Mouse (Mus musculus): ENCODE data around the gene Zfp619. TPM values are rescaled to one million over a fixed set of nuclear protein-coding genes. Genes with fewer than 3 reads are reported as not detected.
A peak's percentile ranks its signal among the peaks of the same experiment; 100 is the strongest.

Gene Zfp619
- 0.97 and 1.2 TPM in 2 replicates for polyA plus RNA-seq (2015; fragmentation: Nextera tagmentation; extraction: Ambion mirVana)

DNA sequence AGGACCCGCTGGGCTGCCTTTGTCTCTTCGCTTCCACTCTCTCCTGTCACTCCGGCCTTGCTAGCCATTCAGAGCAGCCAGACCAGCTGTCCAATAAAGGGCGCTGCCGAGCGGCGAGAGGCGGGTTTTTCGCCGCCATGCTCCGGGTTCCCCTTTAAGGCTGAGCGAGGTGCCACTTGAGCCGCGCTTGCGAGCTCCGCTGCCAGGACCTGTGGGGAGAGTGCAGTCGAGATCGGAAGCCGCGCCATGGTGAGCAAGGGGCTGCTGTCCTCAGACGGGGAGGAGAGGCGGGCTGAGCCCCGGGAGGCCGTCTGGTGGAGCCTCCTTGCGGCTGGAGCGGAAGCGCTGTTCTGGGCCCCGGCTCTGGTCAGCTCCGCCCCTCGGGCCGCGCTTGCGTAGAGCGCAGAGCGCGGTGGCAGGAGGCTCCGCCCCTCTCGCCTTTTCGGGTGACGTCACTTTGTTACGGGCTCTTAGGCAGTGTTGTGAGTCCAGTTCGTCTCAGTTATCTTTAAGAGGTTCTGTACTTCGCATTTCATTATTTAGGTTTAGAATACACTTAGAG lies at the start of gene Zfp619:
Gene Zfp619, plus strand, starts transcription at position 151 of the 562 bp plus-strand sequence.
- Histone ChIP-seq H3K9ac (peak within 1 kb of the TSS; percentile 95), H3K4me1 (replicated peaks) (no peaks in the 10 kb centered on the region), H3K36me3 (no peaks in the 10 kb centered on the region), H3K4me3 (replicated peaks) (peak within 1 kb of the TSS; percentile 69), H3K27me3 (replicated peaks) (no peaks in the 10 kb centered on the region), H3K27ac (peak within 1 kb of the TSS; percentile 100), H3K4me2 (replicated peaks) (peak within 1 kb of the TSS; percentile 62), H3K9me3 (no peaks in the 10 kb centered on the region)
- under 1% methylated on average over 43 of the region's 43 CpGs for WGBS
- ATAC-seq: peak; percentile 99

DNA sequence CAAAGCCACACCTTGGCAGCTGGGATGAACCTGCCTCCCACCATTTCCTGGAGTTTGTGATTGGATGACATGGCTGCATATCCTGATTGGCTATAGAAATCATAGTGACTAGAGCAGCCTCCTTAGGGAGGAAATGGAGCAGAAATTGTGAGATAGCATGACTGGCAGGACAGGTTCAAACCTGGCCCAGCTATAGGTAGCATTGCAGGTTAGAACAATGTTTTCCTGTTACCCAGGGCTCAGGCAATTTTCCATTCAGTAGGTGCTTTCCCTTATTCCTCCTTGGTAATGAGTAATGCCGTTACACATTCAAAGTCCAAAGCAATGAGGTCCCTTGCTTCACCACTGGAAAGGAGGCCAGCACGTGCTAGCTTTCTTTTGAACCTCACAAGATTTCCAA lies 38.6 kb upstream of the Zfp619 start:
- WGBS: 88% methylated on average over 2 of the region's 2 CpGs

DNA sequence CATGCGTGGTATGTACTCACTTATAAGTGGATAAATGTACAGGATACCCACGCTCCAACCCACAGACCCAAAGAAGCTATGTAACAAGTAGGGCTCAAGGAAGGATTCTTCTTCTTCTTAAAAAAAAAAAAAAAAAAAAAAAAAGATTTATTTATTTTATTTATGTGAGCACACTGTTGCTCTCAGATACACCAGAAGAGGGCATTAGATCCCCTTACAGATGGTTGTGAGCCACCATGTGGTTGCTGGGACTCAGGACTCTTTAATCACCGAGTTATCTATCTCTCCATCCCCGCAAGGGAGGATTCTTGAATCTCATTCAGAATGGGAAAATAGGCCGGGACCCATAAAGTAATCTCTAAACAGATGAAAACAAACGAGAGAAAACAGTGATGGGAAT lies 33.2 kb upstream of the Zfp619 start:
- no peaks in the 10 kb centered on the region for H3K36me3 ChIP-seq
- WGBS: 56% methylated on average over 6 of the region's 6 CpGs
- no peak overlapping the region for H3K27ac ChIP-seq
- H3K27me3 ChIP-seq (replicated peaks): no peaks in the 10 kb centered on the region
- no peak overlapping the region for H3K9ac ChIP-seq
- no peaks in the 10 kb centered on the region for H3K4me1 ChIP-seq (replicated peaks)
- no peak for ATAC-seq
- H3K4me3 ChIP-seq (replicated peaks): no peak overlapping the region
- no peaks in the 10 kb centered on the region for H3K9me3 ChIP-seq
- no peak overlapping the region for H3K4me2 ChIP-seq (replicated peaks)

More for the DNA sequence above, 38.6 kb upstream of the Zfp619 start:
- no peak overlapping the region for H3K4me3 ChIP-seq (replicated peaks)
- no peaks in the 10 kb centered on the region for H3K4me1 ChIP-seq (replicated peaks)
- peaks cover 7% of the 10 kb centered on the region for H3K36me3 ChIP-seq
- no peaks in the 10 kb centered on the region for H3K27me3 ChIP-seq (replicated peaks)
- H3K9me3 ChIP-seq: no peaks in the 10 kb centered on the region
- H3K4me2 ChIP-seq (replicated peaks): no peak overlapping the region
- H3K9ac ChIP-seq: no peak overlapping the region
- no peak overlapping the region for H3K27ac ChIP-seq
- no peak for ATAC-seq

DNA sequence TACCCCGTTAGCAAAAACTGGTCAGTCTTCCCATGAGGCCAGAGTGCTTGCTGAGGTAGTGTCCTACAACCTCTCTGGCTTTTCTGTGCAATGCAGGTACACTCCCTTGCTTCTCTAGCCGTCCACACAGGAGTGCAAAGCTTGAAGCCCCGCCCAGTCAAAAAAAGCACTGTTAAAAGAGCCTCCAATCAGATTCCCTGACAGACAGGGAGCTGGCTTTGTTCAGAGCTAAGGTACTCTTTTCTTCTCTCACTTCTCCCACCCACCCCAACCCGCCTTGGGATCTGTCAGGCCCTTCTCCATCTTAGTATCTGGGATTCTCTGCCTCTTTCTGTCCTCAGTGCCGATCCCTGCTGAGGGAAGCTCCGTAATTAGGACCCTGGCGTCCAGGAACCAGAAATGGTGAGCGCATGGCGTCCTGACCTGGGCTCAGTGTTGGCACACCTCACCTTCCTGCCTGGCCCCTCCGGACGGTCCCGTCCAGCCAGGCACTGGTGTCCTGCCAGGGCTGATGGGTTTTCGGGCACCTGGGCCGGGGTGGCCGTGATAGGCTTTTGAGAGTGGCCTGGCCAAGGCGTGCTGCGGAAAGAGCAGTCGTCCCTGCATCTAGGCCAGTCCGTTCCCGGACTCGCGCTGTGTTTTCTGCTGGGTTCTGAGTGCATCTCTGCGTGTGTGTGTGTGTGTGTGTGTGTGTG lies 30.3 kb upstream of the Zfp619 start:
- ATAC-seq: peak; percentile 72
- peak overlapping the region; percentile 42 for H3K9ac ChIP-seq

DNA sequence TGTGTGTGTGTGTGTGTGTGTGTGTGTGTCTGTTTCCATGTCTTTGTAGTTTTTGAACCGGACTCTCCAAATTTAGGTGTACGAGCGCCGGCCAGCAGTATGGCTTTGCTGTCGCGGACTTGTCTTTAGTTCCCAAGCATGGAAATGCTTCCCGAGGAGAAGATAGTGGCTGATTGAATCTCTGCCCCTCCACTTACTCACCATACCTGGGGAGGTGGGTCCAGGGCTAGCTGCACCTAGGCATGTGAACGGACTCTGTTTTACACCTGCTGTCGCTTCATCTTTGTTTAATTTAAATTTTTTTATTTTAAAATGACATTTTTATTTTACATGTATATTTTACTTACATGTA lies 29.7 kb upstream of the Zfp619 start:
- Histone ChIP-seq H3K27ac (no peak overlapping the region), H3K36me3 (no peaks in the 10 kb centered on the region), H3K4me1 (replicated peaks) (no peaks in the 10 kb centered on the region), H3K9ac (no peak overlapping the region), H3K27me3 (replicated peaks) (no peaks in the 10 kb centered on the region), H3K4me3 (replicated peaks) (peak overlapping the region; percentile 49), H3K4me2 (replicated peaks) (peak overlapping the region; percentile 92), H3K9me3 (no peaks in the 10 kb centered on the region)
- WGBS: 33% methylated on average over 9 of the region's 9 CpGs
- no peak for ATAC-seq

More for the DNA sequence above, 30.3 kb upstream of the Zfp619 start:
- H3K27ac ChIP-seq: no peak overlapping the region
- no peaks in the 10 kb centered on the region for H3K36me3 ChIP-seq
- peak overlapping the region; percentile 49 for H3K4me3 ChIP-seq (replicated peaks)
- H3K4me1 ChIP-seq (replicated peaks): no peaks in the 10 kb centered on the region
- WGBS: 14% methylated on average over 23 of the region's 23 CpGs
- H3K9me3 ChIP-seq: no peaks in the 10 kb centered on the region
- peak overlapping the region; percentile 92 for H3K4me2 ChIP-seq (replicated peaks)
- no peaks in the 10 kb centered on the region for H3K27me3 ChIP-seq (replicated peaks)

DNA sequence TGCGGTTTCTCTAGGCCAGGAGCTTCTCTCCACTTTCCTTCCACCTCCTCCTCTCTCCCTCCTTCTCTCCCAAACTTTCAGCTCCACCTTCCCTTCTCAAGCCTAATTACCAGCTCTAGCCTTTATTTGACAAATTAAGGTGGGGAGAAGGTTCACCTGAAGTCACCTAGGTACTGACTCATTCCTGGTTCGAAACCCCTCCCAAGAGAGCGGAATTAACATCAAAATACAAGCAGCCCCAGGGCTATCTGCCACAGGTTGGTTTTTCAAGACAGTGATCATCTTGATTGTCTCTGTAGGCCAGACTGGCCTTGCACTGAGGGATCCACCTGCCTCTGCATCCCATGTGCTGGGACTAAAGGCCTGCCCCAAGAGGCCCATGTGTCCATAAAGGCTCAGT lies 22.9 kb upstream of the Zfp619 start:
- Histone ChIP-seq H3K4me3 (replicated peaks) (no peak overlapping the region), H3K4me2 (replicated peaks) (no peak overlapping the region), H3K27ac (no peak overlapping the region), H3K27me3 (replicated peaks) (no peaks in the 10 kb centered on the region), H3K36me3 (no peaks in the 10 kb centered on the region), H3K9ac (no peak overlapping the region), H3K9me3 (no peaks in the 10 kb centered on the region), H3K4me1 (replicated peaks) (no peaks in the 10 kb centered on the region)
- 84% methylated on average over 3 of the region's 3 CpGs for WGBS
- ATAC-seq: no peak

DNA sequence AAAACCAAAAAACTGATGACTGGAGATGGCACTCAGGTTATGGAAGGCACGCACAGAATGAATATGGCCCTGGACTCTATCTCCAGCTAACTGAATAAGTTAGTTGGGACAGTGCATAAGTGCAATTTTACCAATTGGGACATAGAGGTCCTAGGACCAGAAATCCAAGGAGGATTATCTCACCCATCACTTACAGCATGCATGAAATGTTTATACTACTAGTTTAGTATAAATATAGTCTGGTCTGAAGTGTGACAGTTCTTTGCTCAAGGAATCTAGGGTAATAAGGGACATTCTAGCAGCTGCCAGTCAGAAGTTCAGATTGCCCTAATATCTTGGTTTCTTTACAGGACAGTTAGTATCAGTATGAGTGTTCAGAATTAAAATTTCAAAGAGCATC lies 13.5 kb upstream of the Zfp619 start:
- Histone ChIP-seq H3K27ac (no peak overlapping the region), H3K9me3 (no peaks in the 10 kb centered on the region), H3K4me2 (replicated peaks) (no peak overlapping the region), H3K27me3 (replicated peaks) (no peaks in the 10 kb centered on the region), H3K4me1 (replicated peaks) (no peaks in the 10 kb centered on the region), H3K36me3 (no peaks in the 10 kb centered on the region), H3K9ac (no peak overlapping the region), H3K4me3 (replicated peaks) (no peak overlapping the region)
- no peak for ATAC-seq
- 82% methylated on average over 1 of the region's 1 CpGs for WGBS

DNA sequence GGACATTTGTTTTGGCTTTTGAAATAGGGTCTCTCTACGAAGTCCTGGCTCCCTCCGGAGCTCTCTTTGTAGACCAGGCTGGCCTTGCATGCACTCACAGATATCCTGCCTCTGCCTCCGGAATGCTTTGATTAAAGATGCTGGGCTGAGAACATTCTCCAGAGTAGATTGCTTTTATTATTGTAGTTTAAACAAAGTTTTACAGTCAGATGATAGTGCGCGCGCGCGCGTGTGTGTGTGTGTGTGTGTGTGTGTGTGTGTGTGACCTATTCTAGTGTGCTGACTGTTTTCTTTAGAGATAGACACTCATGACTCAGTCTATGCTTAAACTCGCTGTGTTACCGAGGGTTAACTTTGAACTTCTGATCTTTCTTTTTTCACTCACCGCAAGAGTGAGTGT lies 796 bp downstream of the Zfp619 start:
- Histone ChIP-seq H3K36me3 (no peaks in the 10 kb centered on the region), H3K9me3 (no peaks in the 10 kb centered on the region), H3K4me1 (replicated peaks) (no peaks in the 10 kb centered on the region), H3K9ac (no peak overlapping the region), H3K4me2 (replicated peaks) (peak overlapping the region; percentile 42), H3K27ac (no peak overlapping the region), H3K4me3 (replicated peaks) (peak overlapping the region; percentile 18; the same call in 1 of the 2 replicates), H3K27me3 (replicated peaks) (no peaks in the 10 kb centered on the region)
- 69% methylated on average over 12 of the region's 12 CpGs for WGBS
- peak; percentile 43; the same call in 1 of the 2 replicates for ATAC-seq

DNA sequence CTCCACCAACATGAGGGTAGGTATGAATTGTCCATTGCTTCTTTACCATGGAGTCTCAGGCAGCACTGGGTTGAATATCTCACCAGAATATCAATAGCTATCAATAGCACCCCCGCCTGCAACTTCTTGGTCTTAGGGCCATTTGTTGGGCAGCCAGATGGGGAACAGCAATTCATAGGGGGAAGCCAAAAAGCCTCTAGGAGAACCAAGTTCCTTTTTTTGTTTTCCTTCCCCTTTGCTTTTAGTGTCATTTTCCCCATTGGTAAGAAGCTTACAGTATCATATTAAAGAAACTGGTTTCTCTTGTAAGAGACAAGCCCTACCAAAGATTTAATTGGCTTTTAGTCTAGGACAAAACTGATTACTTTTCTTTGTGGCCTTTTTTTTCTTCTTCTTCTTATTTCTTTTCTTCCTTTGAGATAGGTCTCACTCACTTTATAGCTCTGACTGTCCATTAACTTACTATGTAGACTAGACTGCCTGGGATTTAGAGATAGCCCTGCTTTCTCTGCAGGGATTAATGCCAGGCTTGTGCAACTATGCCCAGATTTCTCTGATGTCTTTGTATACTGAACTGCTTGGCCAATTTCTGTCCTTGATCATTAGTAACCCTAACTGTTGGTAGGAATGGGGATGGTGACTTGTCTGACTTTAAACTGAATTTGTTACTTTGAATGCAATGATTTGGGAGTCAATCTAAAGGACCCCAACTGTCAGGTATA lies 6.3 kb downstream of the Zfp619 start:
- Histone ChIP-seq H3K4me3 (replicated peaks) (no peak overlapping the region), H3K36me3 (no peaks in the 10 kb centered on the region), H3K27me3 (replicated peaks) (no peaks in the 10 kb centered on the region), H3K9me3 (no peaks in the 10 kb centered on the region), H3K4me2 (replicated peaks) (no peak overlapping the region), H3K27ac (no peak overlapping the region), H3K9ac (no peak overlapping the region), H3K4me1 (replicated peaks) (no peaks in the 10 kb centered on the region)
- no peak for ATAC-seq
- whole genome bisulfite sequencing: 89% methylated on average over 1 of the region's 1 CpGs

DNA sequence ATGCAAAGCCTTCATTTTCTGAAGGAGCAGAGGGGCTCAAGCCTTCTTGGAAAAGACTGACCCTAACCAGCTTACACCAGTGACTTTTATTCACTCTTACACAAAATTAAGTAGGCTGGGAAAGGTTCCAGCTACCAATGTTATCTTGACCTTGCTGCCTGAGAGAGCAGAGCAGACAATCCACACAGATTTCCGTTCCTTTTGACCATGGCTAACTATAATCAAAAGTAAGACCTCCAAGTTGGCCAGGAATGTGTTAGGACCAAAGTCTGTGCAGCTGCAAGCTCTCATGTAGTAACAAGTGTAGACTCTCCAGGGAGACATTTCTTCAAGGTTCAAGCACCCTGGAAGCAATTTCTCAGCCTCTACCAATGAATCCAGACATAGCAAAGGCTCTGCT lies 25.6 kb downstream of the Zfp619 start:
- H3K4me2 ChIP-seq (replicated peaks): no peak overlapping the region
- H3K36me3 ChIP-seq: no peaks in the 10 kb centered on the region
- H3K4me1 ChIP-seq (replicated peaks): no peaks in the 10 kb centered on the region
- WGBS: 83% methylated on average over 1 of the region's 1 CpGs
- H3K27me3 ChIP-seq (replicated peaks): no peaks in the 10 kb centered on the region
- no peak overlapping the region for H3K4me3 ChIP-seq (replicated peaks)
- no peak overlapping the region for H3K9ac ChIP-seq
- ATAC-seq: no peak
- no peak overlapping the region for H3K27ac ChIP-seq
- no peaks in the 10 kb centered on the region for H3K9me3 ChIP-seq

DNA sequence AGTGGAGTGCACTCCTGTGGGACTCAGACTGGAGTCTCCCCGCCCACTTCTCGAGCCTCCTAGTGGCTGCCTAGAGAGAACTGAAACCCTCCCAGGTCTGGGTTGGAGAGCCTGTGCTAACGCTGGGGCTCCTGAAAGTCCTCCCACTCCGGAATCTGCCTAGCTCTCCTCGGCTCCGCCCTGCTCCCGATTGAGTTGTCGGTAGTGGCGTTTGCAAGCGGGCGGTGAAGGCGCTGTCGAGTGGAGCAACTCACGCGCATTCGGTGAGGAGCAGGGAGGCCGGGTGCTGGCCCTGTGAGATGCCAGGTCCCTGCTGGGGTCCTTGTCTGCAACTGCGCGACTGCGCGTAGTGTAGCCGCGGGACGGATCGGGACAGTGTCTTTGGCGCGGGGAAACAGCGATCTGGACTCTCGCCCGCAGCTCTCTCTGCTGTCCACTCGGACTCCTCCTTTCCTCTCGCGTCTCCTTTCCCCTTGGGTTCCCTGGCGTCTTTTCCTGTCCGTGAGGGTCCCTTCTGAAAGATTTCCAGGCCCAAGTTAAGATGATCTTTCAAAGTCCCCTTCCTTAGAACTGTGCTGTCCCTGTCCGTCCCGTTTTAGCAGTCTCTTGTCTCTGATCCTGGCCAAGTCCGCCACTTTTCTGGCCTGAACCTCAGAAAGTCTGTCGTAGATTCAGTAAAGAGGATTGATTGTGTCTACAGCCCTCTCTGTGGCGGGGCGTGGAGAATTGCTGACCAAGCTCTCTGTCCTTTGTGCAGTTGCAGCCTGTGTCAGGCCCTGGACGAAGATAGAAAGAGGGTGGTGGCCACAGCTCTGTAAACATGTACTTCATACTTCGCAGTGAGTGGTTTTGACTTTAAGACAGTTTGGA lies 26.9 kb downstream of the Zfp619 start:
- WGBS: under 1% methylated on average over 43 of the region's 43 CpGs
- no peaks in the 10 kb centered on the region for H3K4me1 ChIP-seq (replicated peaks)
- H3K9me3 ChIP-seq: no peaks in the 10 kb centered on the region
- H3K27ac ChIP-seq: peak overlapping the region; percentile 97
- H3K4me3 ChIP-seq (replicated peaks): peak overlapping the region; percentile 69
- no peaks in the 10 kb centered on the region for H3K36me3 ChIP-seq
- H3K4me2 ChIP-seq (replicated peaks): peak overlapping the region; percentile 71
- ATAC-seq: peak; percentile 98
- H3K9ac ChIP-seq: peak overlapping the region; percentile 84
- no peaks in the 10 kb centered on the region for H3K27me3 ChIP-seq (replicated peaks)

DNA sequence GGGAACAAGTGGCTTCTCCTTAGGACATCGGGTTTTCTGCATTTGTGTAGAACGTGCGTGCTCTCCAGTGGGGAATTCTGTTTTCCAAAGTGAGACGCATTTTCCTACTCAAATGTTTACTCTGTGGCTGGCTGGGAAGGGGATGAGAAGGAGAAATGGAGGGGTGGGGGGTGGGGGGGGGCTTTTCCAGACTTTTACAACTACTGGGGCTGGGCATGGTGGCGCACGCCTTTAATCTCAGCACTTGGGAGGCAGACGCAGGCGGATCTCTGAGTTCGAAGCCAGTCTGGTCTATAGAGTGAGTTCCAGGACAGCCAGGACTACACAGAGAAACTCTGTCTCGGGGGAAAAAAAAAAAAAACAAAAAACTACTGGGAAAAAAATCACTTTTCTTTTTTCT lies 27.6 kb downstream of the Zfp619 start:
- Histone ChIP-seq H3K4me2 (replicated peaks) (peak overlapping the region; percentile 71), H3K36me3 (no peaks in the 10 kb centered on the region), H3K27ac (peak overlapping the region; percentile 97), H3K4me3 (replicated peaks) (peak overlapping the region; percentile 69), H3K9me3 (no peaks in the 10 kb centered on the region), H3K9ac (peak overlapping the region; percentile 84), H3K4me1 (replicated peaks) (no peaks in the 10 kb centered on the region), H3K27me3 (replicated peaks) (no peaks in the 10 kb centered on the region)
- 0 out of 2 replicates have a peak, but pooled peaks have one; percentile 3 for ATAC-seq
- WGBS: 20% methylated on average over 10 of the region's 10 CpGs
